Mouse (Mus musculus) G1E (cell line): ENCODE results near the gene Hoxa1. TPM values are rescaled to one million over a fixed set of nuclear protein-coding genes. Genes with fewer than 3 reads are reported as not detected.

Experiments used
- ATAC-seq: 2 replicates; pipeline ENCODE4 v1.8.0; 2016; ENCODE audit warnings: mild to moderate bottlenecking; ENCODE audit not compliant: insufficient number of reproducible peaks, poor library complexity, low FRiP score, severe bottlenecking; ENCODE audit errors: extremely low read depth
- DNase-seq: peaks from one replicate; pipeline ENCODE4 v3.0.0; 2012; ENCODE audit warnings: low spot score
- H3K27me3 ChIP-seq: 2 replicates; pipeline ENCODE4 v1.6.1; 2012; ENCODE audit warnings: mild to moderate bottlenecking, low read length, inconsistent platforms; ENCODE audit not compliant: insufficient read depth
- H3K36me3 ChIP-seq: replicated peaks from 2 replicates; pipeline ENCODE3; 2012; ENCODE audit warnings: mild to moderate bottlenecking, inconsistent platforms
- H3K4me1 ChIP-seq: 2 replicates; pipeline ENCODE4 v1.6.1; 2012; ENCODE audit warnings: low read depth, low read length, inconsistent platforms, mixed read lengths; ENCODE audit not compliant: insufficient read depth
- H3K4me3 ChIP-seq: 2 replicates; pipeline ENCODE4 v1.5.1; 2012; ENCODE audit warnings: low read depth, mild to moderate bottlenecking, inconsistent platforms, low read length, moderate library complexity, mixed read lengths
- H3K9me3 ChIP-seq: replicated peaks from 2 replicates; pipeline ENCODE4 v1.6.1; 2012; ENCODE audit warnings: inconsistent platforms
- CTCF ChIP-seq: IDR thresholded peaks from 2 replicates; pipeline ENCODE4 v1.5.1; 2012; ENCODE audit warnings: low read depth, low read length, inconsistent platforms, mixed read lengths
- GATA1 ChIP-seq: IDR thresholded peaks from 2 replicates; pipeline ENCODE4 v1.6.1; 2012; ENCODE audit warnings: borderline replicate concordance, low read length, inconsistent platforms, mixed read lengths
- GATA2 ChIP-seq: IDR thresholded peaks from 2 replicates; pipeline ENCODE4 v1.6.1; 2012; ENCODE audit warnings: low read depth, low read length, inconsistent platforms, borderline replicate concordance
- POLR2AphosphoS5 ChIP-seq: IDR thresholded peaks from 2 replicates; pipeline ENCODE4 v1.6.1; 2012; ENCODE audit warnings: low read depth, low read length, inconsistent platforms; ENCODE audit not compliant: insufficient replicate concordance
- TAL1 ChIP-seq: conservative IDR thresholded peaks from 2 replicates; pipeline ENCODE4 v1.6.1; 2012; ENCODE audit warnings: low read depth, low read length, inconsistent platforms, mixed read lengths
- polyA plus RNA-seq: library from polyadenylated mRNA; stranded (reverse); fragments of >175 nt; gene quantifications from 2 replicates; pipeline ENCODE4 v1.2.3, GENCODE M21; 2012
- total RNA-seq, 2 experiments: library from RNA; stranded (forward) in 1 of 2; stranded (reverse) in 1 of 2; fragments of 200-1000 nt in 1 of 2; fragments of >200 nt in 1 of 2; fragmentation: Nextera tagmentation in 1 of 2; gene quantifications; 2 replicates each; pipeline ENCODE4 v1.2.3; 2014 to 2017

Gene Hoxa1
- total and polyA plus RNA-seq, 3 experiments, result 0.22 TPM; not detected in 2

GRCm38 (mm10) chr6:52168191-52169055 lies 10.3 kb upstream of the Hoxa1 start:
- H3K4me3 ChIP-seq, result no peak overlapping the region
- no peaks in the 10 kb centered on the region for H3K9me3 ChIP-seq
- peaks cover 74% of the 10 kb centered on the region for H3K27me3 ChIP-seq
- DNase-seq (no peak), ATAC-seq (no peak)
- H3K4me1 ChIP-seq, result no peaks in the 10 kb centered on the region
- TF ChIP-seq GATA2 (no peak), GATA1 (no peak)
- H3K36me3 ChIP-seq, result no peaks in the 10 kb centered on the region

GRCm38 (mm10) chr6:52167736-52168161 lies 9.6 kb upstream of the Hoxa1 start:
- Histone ChIP-seq H3K4me3 (no peak overlapping the region), H3K9me3 (no peaks in the 10 kb centered on the region), H3K36me3 (no peaks in the 10 kb centered on the region), H3K27me3 (peaks cover 81% of the 10 kb centered on the region), H3K4me1 (no peaks in the 10 kb centered on the region)
- DNase-seq (no peak), ATAC-seq (no peak)
- TF ChIP-seq POLR2AphosphoS5, result no peak
- TF ChIP-seq CTCF, result no peak
- TF ChIP-seq GATA2, result no peak
- no peak for TF ChIP-seq GATA1
- no peak for TF ChIP-seq TAL1

GRCm38 (mm10) chr6:52167176-52167575 lies 9.1 kb upstream of the Hoxa1 start:
- no peaks in the 10 kb centered on the region for H3K36me3 ChIP-seq
- H3K4me3 ChIP-seq, result no peak overlapping the region
- H3K27me3 ChIP-seq, result peaks cover 77% of the 10 kb centered on the region
- DNase-seq (no peak), ATAC-seq (no peak)
- no peaks in the 10 kb centered on the region for H3K4me1 ChIP-seq
- H3K9me3 ChIP-seq, result no peaks in the 10 kb centered on the region
- no peak for TF ChIP-seq CTCF

- ATAC-seq (no peak), DNase-seq (no peak)
- Histone ChIP-seq H3K9me3 (no peaks in the 10 kb centered on the region), H3K27me3 (peaks cover 75% of the 10 kb centered on the region), H3K36me3 (no peaks in the 10 kb centered on the region), H3K4me1 (no peaks in the 10 kb centered on the region), H3K4me3 (no peak overlapping the region)
- TF ChIP-seq TAL1 (no peak), POLR2AphosphoS5 (no peak), GATA2 (no peak), GATA1 (no peak), CTCF (no peak)
Observed at GRCm38 (mm10) chr6:52166431-52167077, 8.4 kb upstream of the Hoxa1 start.

GRCm38 (mm10) chr6:52165441-52166370 lies 7.6 kb upstream of the Hoxa1 start:
- Histone ChIP-seq H3K4me1 (no peaks in the 10 kb centered on the region), H3K27me3 (peaks cover 72% of the 10 kb centered on the region), H3K36me3 (no peaks in the 10 kb centered on the region), H3K9me3 (no peaks in the 10 kb centered on the region), H3K4me3 (no peak overlapping the region)
- ATAC-seq (no peak), DNase-seq (no peak)
- TF ChIP-seq GATA1, result no peak
- TF ChIP-seq GATA2, result no peak
- TF ChIP-seq CTCF, result no peak
- TF ChIP-seq POLR2AphosphoS5, result no peak
- TF ChIP-seq TAL1, result no peak

GRCm38 (mm10) chr6:52164626-52165440 lies 6.7 kb upstream of the Hoxa1 start, which contains the start of gene Hoxa2:
Hoxa2 (minus strand) TSS chr6:52164831.
- DNase-seq (no peak), ATAC-seq (no peak)
- H3K9me3 ChIP-seq, result no peaks in the 10 kb centered on the region
- no peak within 1 kb of the TSS for H3K4me3 ChIP-seq
- no peaks in the 10 kb centered on the region for H3K4me1 ChIP-seq
- TF ChIP-seq CTCF, result no peak
- TF ChIP-seq GATA1, result no peak
- TF ChIP-seq TAL1, result no peak
- no peak for TF ChIP-seq POLR2AphosphoS5
- TF ChIP-seq GATA2, result no peak
- no peaks in the 10 kb centered on the region for H3K36me3 ChIP-seq
- peaks cover 67% of the 10 kb centered on the region for H3K27me3 ChIP-seq
